Mouse (Mus musculus) A20 (cell line): ENCODE results near the gene Rapgefl1.

Experiments used
- DNase-seq: peaks from one replicate; pipeline ENCODE4 v3.0.0-alpha.2; 2011; ENCODE audit warnings: low read depth, low spot score

Gene Rapgefl1

GRCm38 (mm10) chr11:98836651-98837141 lies at the start of gene Rapgefl1:
Rapgefl1 (plus strand) TSS chr11:98836785.
- peak; percentile 87 for DNase-seq

- DNase-seq, result no peak
These were observed 49.4 kb upstream of the Rapgefl1 start for GRCm38 (mm10) chr11:98787229-98787628.

- peak; percentile 49 for DNase-seq
These were observed 48.9 kb upstream of the Rapgefl1 start for GRCm38 (mm10) chr11:98787691-98788090.

- DNase-seq, result no peak
These were observed 48.4 kb upstream of the Rapgefl1 start for GRCm38 (mm10) chr11:98788139-98788538.

- peak; percentile 95 for DNase-seq
These were observed 47.9 kb upstream of the Rapgefl1 start for GRCm38 (mm10) chr11:98788550-98789218.

GRCm38 (mm10) chr11:98789219-98789807 lies 47.3 kb upstream of the Rapgefl1 start:
- no peak for DNase-seq

GRCm38 (mm10) chr11:98789824-98790223 lies 46.8 kb upstream of the Rapgefl1 start:
- peak; percentile 63 for DNase-seq

GRCm38 (mm10) chr11:98790631-98791205 lies 45.9 kb upstream of the Rapgefl1 start:
- no peak for DNase-seq

GRCm38 (mm10) chr11:98791448-98791847 lies 45.1 kb upstream of the Rapgefl1 start:
- DNase-seq, result no peak

GRCm38 (mm10) chr11:98792081-98792480 lies 44.5 kb upstream of the Rapgefl1 start:
- DNase-seq, result no peak

- no peak for DNase-seq
These were observed 42.0 kb upstream of the Rapgefl1 start for GRCm38 (mm10) chr11:98794469-98795014.

GRCm38 (mm10) chr11:98795015-98795713 lies 41.4 kb upstream of the Rapgefl1 start, which contains the start of gene Msl1:
Msl1 (plus strand) TSS chr11:98795516.
- DNase-seq, result peak; percentile 93

- peak; percentile 68 for DNase-seq
These were observed 40.7 kb upstream of the Rapgefl1 start for GRCm38 (mm10) chr11:98795714-98796514.

GRCm38 (mm10) chr11:98796515-98797216 lies 39.9 kb upstream of the Rapgefl1 start:
- DNase-seq, result peak; percentile 87

GRCm38 (mm10) chr11:98797306-98797705 lies 39.3 kb upstream of the Rapgefl1 start:
- DNase-seq, result peak; percentile 44

- no peak for DNase-seq
These were observed 38.7 kb upstream of the Rapgefl1 start for GRCm38 (mm10) chr11:98797909-98798308.

- no peak for DNase-seq
These were observed 32.0 kb upstream of the Rapgefl1 start, which contains the start of gene Casc3 for GRCm38 (mm10) chr11:98804605-98805004. Casc3 (plus strand) TSS chr11:98804905.

GRCm38 (mm10) chr11:98808417-98808816 lies 28.2 kb upstream of the Rapgefl1 start:
- DNase-seq, result no peak

GRCm38 (mm10) chr11:98809457-98810290 lies 26.9 kb upstream of the Rapgefl1 start:
- peak; percentile 99 for DNase-seq
